Mouse (Mus musculus): ENCODE results near the gene Vmn1r178. TPM values are rescaled to one million over a fixed set of nuclear protein-coding genes. Genes with fewer than 3 reads are reported as not detected.
"Not testable (repeated sequence)": the region's sequence is repeated elsewhere in the genome, so short reads cannot be mapped to it uniquely, and the experiment has no call there.

Gene Vmn1r178
- not detected in 2 replicates for polyA plus RNA-seq (2016; fragmentation: Nextera tagmentation; extraction: Ambion mirVana)

DNA sequence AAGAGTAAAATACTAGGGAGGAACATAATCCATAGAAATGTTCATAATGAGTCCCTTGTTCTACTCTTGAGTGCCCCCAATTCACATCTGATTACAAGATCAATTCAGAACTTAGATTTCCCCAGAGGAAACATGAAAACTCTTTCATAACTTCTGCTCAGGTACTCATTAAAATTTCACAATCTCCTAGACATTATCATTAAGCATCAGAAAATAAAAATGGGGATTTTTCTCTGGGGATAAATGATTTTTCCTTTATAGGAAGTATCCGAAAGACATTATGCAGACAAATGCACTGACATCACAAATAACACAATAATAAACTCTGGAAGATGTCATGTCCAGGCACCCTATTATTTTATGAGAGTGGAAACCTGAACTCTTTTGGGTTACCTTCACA is at the start of gene Vmn1r178:
Gene Vmn1r178 (plus strand): TSS at position 301 of the 400 bp plus-strand sequence.
- no peaks in the 10 kb centered on the region for H3K9me3 ChIP-seq
- H3K4me2 ChIP-seq (replicated peaks) = no peak within 1 kb of the TSS
- no peak within 1 kb of the TSS for H3K9ac ChIP-seq
- H3K4me3 ChIP-seq = no peak within 1 kb of the TSS
- no peaks in the 10 kb centered on the region for H3K36me3 ChIP-seq
- H3K27ac ChIP-seq = no peak within 1 kb of the TSS
- 89% methylated on average over 1 of the region's 1 CpGs for WGBS
- H3K4me1 ChIP-seq = no peaks in the 10 kb centered on the region
- H3K27me3 ChIP-seq = no peaks in the 10 kb centered on the region
- ATAC-seq (ENCODE audit: insufficient number of reproducible peaks, insufficient read depth, low FRiP score, low TSS enrichment) = no peak

GRCm38 (mm10) chr7:23866349-23866748 is 25.5 kb upstream of the Vmn1r178 start, which contains the start of gene Vmn1r177:
Gene Vmn1r177, minus strand, starts transcription at chr7:23866449.
- H3K4me1 ChIP-seq; H3K9ac ChIP-seq; H3K27ac ChIP-seq; H3K36me3 ChIP-seq; ATAC-seq (ENCODE audit: insufficient number of reproducible peaks, insufficient read depth, low FRiP score, low TSS enrichment); H3K27me3 ChIP-seq; H3K9me3 ChIP-seq; H3K4me2 ChIP-seq (replicated peaks); H3K4me3 ChIP-seq: not testable (repeated sequence)
- 13% methylated on average over 1 of the region's 1 CpGs for whole genome bisulfite sequencing

- H3K9ac ChIP-seq; H3K27ac ChIP-seq; H3K4me1 ChIP-seq; ATAC-seq (ENCODE audit: insufficient number of reproducible peaks, insufficient read depth, low FRiP score, low TSS enrichment); H3K36me3 ChIP-seq; H3K9me3 ChIP-seq; H3K27me3 ChIP-seq; H3K4me3 ChIP-seq; H3K4me2 ChIP-seq (replicated peaks): not testable (repeated sequence)
- 73% methylated on average over 4 of the region's 4 CpGs for WGBS
These were observed 14.9 kb upstream of the Vmn1r178 start for GRCm38 (mm10) chr7:23876918-23877317.

- peaks cover 9% of the 10 kb centered on the region; the same call in 1 of the 2 replicates for H3K9me3 ChIP-seq
- H3K27ac ChIP-seq = no peak within 1 kb of the TSS
- no peaks in the 10 kb centered on the region for H3K4me1 ChIP-seq
- no peak within 1 kb of the TSS for H3K9ac ChIP-seq
- no peak within 1 kb of the TSS for H3K4me3 ChIP-seq
- no peaks in the 10 kb centered on the region for H3K27me3 ChIP-seq
- ATAC-seq (ENCODE audit: insufficient number of reproducible peaks, insufficient read depth, low FRiP score, low TSS enrichment) = no peak
- 41% methylated on average over 2 of the region's 2 CpGs for WGBS
- no peaks in the 10 kb centered on the region for H3K36me3 ChIP-seq
- no peak within 1 kb of the TSS for H3K4me2 ChIP-seq (replicated peaks)
These were observed 34.9 kb downstream of the Vmn1r178 start, which contains the start of gene Vmn1r179 for GRCm38 (mm10) chr7:23926678-23927077. Gene Vmn1r179, plus strand, starts transcription at chr7:23926978.

Other genes with a start within 250 kb of the Vmn1r178 start
- not detected in 2 replicates for gene Vmn1r172, start 233.7 kb upstream of the Vmn1r178 start, polyA plus RNA-seq (2016; fragmentation: Nextera tagmentation; extraction: Ambion mirVana)
- not detected in 2 replicates for gene Vmn1r173, start 191.3 kb upstream of the Vmn1r178 start, polyA plus RNA-seq (2016; fragmentation: Nextera tagmentation; extraction: Ambion mirVana)
- not detected in 2 replicates for gene Vmn1r174, start 139.7 kb upstream of the Vmn1r178 start, polyA plus RNA-seq (2016; fragmentation: Nextera tagmentation; extraction: Ambion mirVana)
- gene Vmn1r175, start 81.4 kb upstream of the Vmn1r178 start, polyA plus RNA-seq (2016; fragmentation: Nextera tagmentation; extraction: Ambion mirVana) = not detected in 2 replicates
- not detected in 2 replicates for gene Vmn1r176, start 54.6 kb upstream of the Vmn1r178 start, polyA plus RNA-seq (2016; fragmentation: Nextera tagmentation; extraction: Ambion mirVana)
- gene Vmn1r177, start 25.6 kb upstream of the Vmn1r178 start, polyA plus RNA-seq (2016; fragmentation: Nextera tagmentation; extraction: Ambion mirVana) = not detected in 2 replicates
- not detected in 2 replicates for gene Vmn1r179, start 35.0 kb downstream of the Vmn1r178 start, polyA plus RNA-seq (2016; fragmentation: Nextera tagmentation; extraction: Ambion mirVana)
- not detected in 2 replicates for gene Vmn1r180, start 58.6 kb downstream of the Vmn1r178 start, polyA plus RNA-seq (2016; fragmentation: Nextera tagmentation; extraction: Ambion mirVana)
- gene Vmn1r181, start 82.6 kb downstream of the Vmn1r178 start, polyA plus RNA-seq (2016; fragmentation: Nextera tagmentation; extraction: Ambion mirVana) = not detected in 2 replicates
- not detected in 2 replicates for gene V1rd19, start 109.7 kb downstream of the Vmn1r178 start, polyA plus RNA-seq (2016; fragmentation: Nextera tagmentation; extraction: Ambion mirVana)
- gene Vmn1r183, start 161.2 kb downstream of the Vmn1r178 start, polyA plus RNA-seq (2016; fragmentation: Nextera tagmentation; extraction: Ambion mirVana) = not detected in 2 replicates
- gene Zfp180, start 189.9 kb downstream of the Vmn1r178 start, polyA plus RNA-seq (2016; fragmentation: Nextera tagmentation; extraction: Ambion mirVana) = 27.4 and 27.7 TPM in 2 replicates
- gene Zfp112, start 220.3 kb downstream of the Vmn1r178 start, polyA plus RNA-seq (2016; fragmentation: Nextera tagmentation; extraction: Ambion mirVana) = 9.1 and 9.8 TPM in 2 replicates
- gene Zfp235, start 242.2 kb downstream of the Vmn1r178 start, polyA plus RNA-seq (2016; fragmentation: Nextera tagmentation; extraction: Ambion mirVana) = 18.3 and 18.4 TPM in 2 replicates

All from embryonic facial prominence, embryonic 12.5 days (tissue).